Mouse (Mus musculus) CH12.LX (cell line): Measurements from ENCODE around the gene Fpr1. TPM values are rescaled to one million over a fixed set of nuclear protein-coding genes. Genes with fewer than 3 reads are reported as not detected.

Experiments
- DNase-seq: peaks from one replicate; pipeline ENCODE4 v3.0.0-alpha.2; 2013; ENCODE audit errors: extremely low read depth
- H3K27ac ChIP-seq: 2 replicates; pipeline ENCODE4 v1.5.1; 2012; ENCODE audit warnings: low read depth, mild to moderate bottlenecking, control low read depth, moderate library complexity; ENCODE audit not compliant: insufficient read depth
- H3K27me3 ChIP-seq: replicated peaks from 2 replicates; pipeline ENCODE3; 2012; ENCODE audit warnings: inconsistent platforms
- H3K36me3 ChIP-seq, 2 experiments: replicated peaks in 1 of 2; 2 replicates each; pipeline versions ENCODE3 to v1.6.1; 2012; ENCODE audit warnings: inconsistent platforms in 1 of 2, low read length in 1 of 2, mild to moderate bottlenecking in 1 of 2, mixed read lengths in 1 of 2, moderate library complexity in 1 of 2; ENCODE audit not compliant: control insufficient read depth in 1 of 2, insufficient read depth in 1 of 2
- H3K4me1 ChIP-seq, 2 experiments: 2 replicates each; pipeline ENCODE4 v1.6.1; 2012; ENCODE audit warnings: inconsistent platforms in 1 of 2, moderate library complexity in 1 of 2; ENCODE audit not compliant: insufficient read depth in 2 of 2, control insufficient read depth in 1 of 2
- H3K4me2 ChIP-seq: 2 replicates; pipeline ENCODE4 v1.6.1; 2012; ENCODE audit warnings: low read depth, mild to moderate bottlenecking, control low read depth; ENCODE audit not compliant: poor library complexity, insufficient read depth, severe bottlenecking
- H3K4me3 ChIP-seq, 3 experiments: fragments of 150-350 bp in 1 of 3; sonication (generic) in 1 of 3; replicated peaks in 1 of 3; 2 replicates each; pipeline versions ENCODE3 to v1.5.1; 2011 to 2012; ENCODE audit warnings: low read depth in 2 of 3, low read length in 2 of 3, mild to moderate bottlenecking in 2 of 3, moderate library complexity in 2 of 3, control low read depth in 1 of 3, improper control_type of control experiment in 1 of 3, inconsistent platforms in 1 of 3, mixed read lengths in 1 of 3; ENCODE audit not compliant: poor library complexity in 1 of 3
- H3K79me2 ChIP-seq: replicated peaks from 2 replicates; pipeline ENCODE4 v1.6.1; 2012; ENCODE audit warnings: mild to moderate bottlenecking, moderate library complexity; ENCODE audit not compliant: control insufficient read depth, poor library complexity, insufficient read depth, severe bottlenecking; ENCODE audit errors: extremely low read depth
- H3K9ac ChIP-seq: 2 replicates; pipeline ENCODE4 v1.6.1; 2012; ENCODE audit warnings: low read depth, mild to moderate bottlenecking, control low read depth, moderate library complexity; ENCODE audit not compliant: insufficient read depth
- H3K9me3 ChIP-seq: replicated peaks from 2 replicates; pipeline ENCODE3; 2012; ENCODE audit warnings: low read length, inconsistent platforms, mixed read lengths
- CTCF ChIP-seq, 2 experiments: IDR thresholded peaks in 1 of 2; conservative IDR thresholded peaks in 1 of 2; 2 replicates each; pipeline ENCODE4 v1.5.1; 2011 to 2012; ENCODE audit warnings: low read depth in 2 of 2, low read length in 2 of 2, improper control_type of control experiment in 1 of 2, inconsistent platforms in 1 of 2, mild to moderate bottlenecking in 1 of 2, moderate library complexity in 1 of 2
- EP300 ChIP-seq: IDR thresholded peaks from 2 replicates; pipeline ENCODE4 v1.6.1; 2011; ENCODE audit warnings: low read length, improper control_type of control experiment
- KAT2A ChIP-seq: IDR thresholded peaks from 2 replicates; pipeline ENCODE4 v1.6.1; 2012; ENCODE audit warnings: low read length, improper control_type of control experiment, inconsistent platforms; ENCODE audit not compliant: insufficient replicate concordance
- MAX ChIP-seq: IDR thresholded peaks from 2 replicates; pipeline ENCODE4 v1.6.1; 2011; ENCODE audit warnings: low read length, improper control_type of control experiment
- MEF2A ChIP-seq: IDR thresholded peaks from 2 replicates; pipeline ENCODE4 v1.6.1; 2014; ENCODE audit warnings: low read depth, mild to moderate bottlenecking, inconsistent platforms, low read length, improper control_type of control experiment, borderline replicate concordance
- MXI1 ChIP-seq: IDR thresholded peaks from 2 replicates; pipeline ENCODE4 v1.6.1; 2011; ENCODE audit warnings: mild to moderate bottlenecking, low read depth, low read length, improper control_type of control experiment
- PAX5 ChIP-seq: IDR thresholded peaks from 2 replicates; pipeline ENCODE4 v1.6.1; 2012; ENCODE audit warnings: low read length, inconsistent platforms, mixed read lengths
- POLR2A ChIP-seq: IDR thresholded peaks from 2 replicates; pipeline ENCODE4 v1.6.1; 2011; ENCODE audit warnings: low read depth, mild to moderate bottlenecking, improper control_type of control experiment, low read length
- POLR2AphosphoS2 ChIP-seq: IDR thresholded peaks from 2 replicates; pipeline ENCODE4 v1.6.1; 2011; ENCODE audit warnings: low read depth, low read length, improper control_type of control experiment
- RAD21 ChIP-seq: IDR thresholded peaks from 2 replicates; pipeline ENCODE4 v1.6.1; 2011; ENCODE audit warnings: low read depth, mild to moderate bottlenecking, low read length, improper control_type of control experiment, moderate library complexity
- SIN3A ChIP-seq: IDR thresholded peaks from 2 replicates; pipeline ENCODE4 v1.6.1; 2012; ENCODE audit warnings: low read length, improper control_type of control experiment, inconsistent platforms
- TBP ChIP-seq: conservative IDR thresholded peaks from 2 replicates; pipeline ENCODE4 v1.6.1; 2011; ENCODE audit warnings: low read depth, low read length, improper control_type of control experiment
- TCF12 ChIP-seq: IDR thresholded peaks from 2 replicates; pipeline ENCODE4 v1.6.1; 2014; ENCODE audit warnings: low read depth, mild to moderate bottlenecking, inconsistent platforms, low read length, improper control_type of control experiment
- UBTF ChIP-seq: IDR thresholded peaks from 2 replicates; pipeline ENCODE4 v1.6.1; 2012; ENCODE audit warnings: low read depth, mild to moderate bottlenecking, inconsistent platforms, low read length, improper control_type of control experiment, moderate library complexity
- USF1 ChIP-seq: IDR thresholded peaks from 2 replicates; pipeline ENCODE4 v1.6.1; 2014; ENCODE audit warnings: low read depth, mild to moderate bottlenecking, inconsistent platforms, low read length, improper control_type of control experiment
- ZMIZ1 ChIP-seq: IDR thresholded peaks from 2 replicates; pipeline ENCODE4 v1.6.1; 2012; ENCODE audit warnings: low read depth, mild to moderate bottlenecking, inconsistent platforms, low read length, improper control_type of control experiment
- dilution Hi-C: fragments of 300-500 bp; cut with MboI; formaldehyde crosslinking; loops from 2 replicates; pipeline ENCODE4 v1.14.3; 2020; ENCODE audit warnings: low sequenced_read_pairs; ENCODE audit not compliant: extremely low pct_unique_long_range_greater_than_20kb, extremely low pct_ligation_motif_present
- in situ Hi-C: fragments of 300-500 bp; cut with MboI; formaldehyde crosslinking; loops from 3 replicates; pipeline ENCODE4 v1.14.3; 2019; ENCODE audit warnings: low sequenced_read_pairs, low pct_ligation_motif_present, low pct_unique_long_range_greater_than_20kb, mixed read lengths
- polyA plus RNA-seq: library from polyadenylated mRNA; unstranded; fragments of >175 nt; gene quantifications from 2 replicates; pipeline ENCODE4 v1.2.1, GENCODE M21; 2012; ENCODE audit warnings: low read depth; ENCODE audit not compliant: insufficient read length
- total RNA-seq, 2 experiments: library from RNA; depleted of rRNA; stranded (reverse); fragments of 300-350 nt in 1 of 2; fragments of >200 nt in 1 of 2; gene quantifications; 2 replicates each; pipeline ENCODE4 v1.2.3; 2012 to 2014

Fpr1 gene
- total and polyA plus RNA-seq, 3 experiments, result not detected

DNA sequence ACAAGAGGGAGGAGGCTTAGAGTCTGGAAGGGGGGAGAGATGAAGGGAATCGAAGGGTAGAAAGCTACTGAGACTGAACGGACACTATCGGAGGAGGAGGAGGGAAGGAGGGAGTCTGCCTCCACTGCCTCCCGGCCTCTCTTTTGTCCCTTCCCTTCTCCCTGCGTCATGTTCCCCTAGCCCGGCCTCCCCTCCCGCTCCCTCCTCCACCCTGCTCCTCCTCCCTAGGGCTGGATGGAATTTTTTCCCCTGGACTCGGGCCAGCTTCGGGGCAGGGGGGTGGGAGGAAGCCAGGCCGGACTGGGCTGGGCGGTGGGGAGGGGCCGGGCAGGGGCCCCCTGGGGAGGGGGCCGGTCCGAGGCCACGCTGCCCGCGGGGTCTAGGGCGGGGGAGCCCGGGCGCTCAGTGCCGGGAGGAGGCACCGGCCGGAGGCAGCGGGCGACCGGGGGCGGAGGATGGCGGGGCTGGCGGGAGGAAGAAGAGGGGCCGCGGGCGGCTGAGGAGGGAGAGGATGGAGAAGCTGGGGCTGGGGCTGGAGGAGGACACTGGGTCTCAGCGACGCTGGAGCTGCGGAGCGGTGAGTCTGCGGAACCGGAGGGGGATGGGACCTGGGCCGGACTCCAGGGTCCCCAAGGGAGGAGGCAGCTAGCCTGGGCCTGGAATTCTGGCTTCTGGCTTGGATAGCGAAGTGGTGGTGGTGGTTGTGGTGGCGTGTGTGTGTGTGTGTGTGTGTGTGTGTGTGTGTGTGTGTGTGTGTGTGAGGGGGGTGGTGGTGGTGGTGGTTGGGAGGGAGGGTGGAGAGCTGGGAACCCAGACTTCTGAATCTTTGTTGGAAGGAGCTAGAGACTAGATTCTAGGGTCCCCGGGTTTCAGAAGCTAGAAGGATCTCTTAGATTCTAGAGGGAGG is 56.7 kb downstream of the Fpr1 start, which contains the start of gene Spaca6:
Spaca6 (plus strand) TSS at position 408 of the 907 bp plus-strand sequence.
- H3K79me2 ChIP-seq, result no peaks in the 10 kb centered on the region
- H3K9ac ChIP-seq, result no peak within 1 kb of the TSS
- DNase-seq, result no peak
- dilution Hi-C loops (no loop called here), in situ Hi-C loops (no loop called here)
- peaks cover 0 to 9% of the 10 kb centered on the region in 2 experiments; a peak in 2 of 4 replicates for H3K4me1 ChIP-seq
- TF ChIP-seq POLR2A (no peak), SIN3A (no peak), CTCF (conservative IDR thresholded peaks at IDR 0.05 in 1 of 2, IDR thresholded peaks at IDR 0.05 in 1 of 2; ENCODE audit: low read depth in 2 of 2, low read length in 2 of 2) (no peak), RAD21 (no peak), KAT2A (no peak), EP300 (no peak), USF1 (no peak), TBP (no peak), ZMIZ1 (no peak), TCF12 (no peak), MEF2A (no peak), MAX (no peak), POLR2AphosphoS2 (no peak), MXI1 (no peak), UBTF (no peak), PAX5 (no peak)
- no peaks in the 10 kb centered on the region for H3K36me3 ChIP-seq
- H3K27me3 ChIP-seq, result no peaks in the 10 kb centered on the region
- no peaks in the 10 kb centered on the region for H3K9me3 ChIP-seq
- no peak within 1 kb of the TSS for H3K27ac ChIP-seq
- H3K4me3 ChIP-seq, result no peak within 1 kb of the TSS
- H3K4me2 ChIP-seq, result no peak within 1 kb of the TSS

Other genes with a start within 250 kb of the Fpr1 start
- not detected in 2 replicates for gene Vmn2r90, start 180.2 kb downstream of the Fpr1 start, total RNA-seq (2012; rRNA removed)
- gene Vmn2r90, start 180.2 kb downstream of the Fpr1 start, total RNA-seq (2014; rRNA removed), result 0.11 TPM in 1 of 2 replicates, not detected in the other
- gene Vmn2r90, start 180.2 kb downstream of the Fpr1 start, polyA plus RNA-seq, result 0.09 and 0.10 TPM in 2 replicates
- not detected in 2 replicates for gene Spaca6, start 56.8 kb downstream of the Fpr1 start, total RNA-seq (2012; rRNA removed)
- gene Spaca6, start 56.8 kb downstream of the Fpr1 start, total RNA-seq (2014; rRNA removed), result not detected in 2 replicates
- 0.67 TPM in 1 of 2 replicates, not detected in the other for gene Spaca6, start 56.8 kb downstream of the Fpr1 start, polyA plus RNA-seq
- gene Has1, start 28.7 kb downstream of the Fpr1 start, total RNA-seq (2012; rRNA removed), result not detected in 2 replicates
- gene Has1, start 28.7 kb downstream of the Fpr1 start, total RNA-seq (2014; rRNA removed), result not detected in 2 replicates
- not detected in 2 replicates for gene Has1, start 28.7 kb downstream of the Fpr1 start, polyA plus RNA-seq
- gene Fpr2, start 3.9 kb upstream of the Fpr1 start, total RNA-seq (2012; rRNA removed), result not detected in 2 replicates
- gene Fpr2, start 3.9 kb upstream of the Fpr1 start, total RNA-seq (2014; rRNA removed), result not detected in 2 replicates
- not detected in 2 replicates for gene Fpr2, start 3.9 kb upstream of the Fpr1 start, polyA plus RNA-seq
- not detected in 2 replicates for gene Fpr3, start 3.9 kb upstream of the Fpr1 start, total RNA-seq (2012; rRNA removed)
- not detected in 2 replicates for gene Fpr3, start 3.9 kb upstream of the Fpr1 start, total RNA-seq (2014; rRNA removed)
- gene Fpr3, start 3.9 kb upstream of the Fpr1 start, polyA plus RNA-seq, result not detected in 2 replicates
- gene Fpr-rs4, start 137.8 kb upstream of the Fpr1 start, total RNA-seq (2012; rRNA removed), result not detected in 2 replicates
- gene Fpr-rs4, start 137.8 kb upstream of the Fpr1 start, total RNA-seq (2014; rRNA removed), result not detected in 2 replicates
- gene Fpr-rs4, start 137.8 kb upstream of the Fpr1 start, polyA plus RNA-seq, result not detected in 2 replicates
- not detected in 2 replicates for gene Vmn2r124, start 165.5 kb upstream of the Fpr1 start, total RNA-seq (2012; rRNA removed)
- not detected in 2 replicates for gene Vmn2r124, start 165.5 kb upstream of the Fpr1 start, total RNA-seq (2014; rRNA removed)
- not detected in 2 replicates for gene Vmn2r124, start 165.5 kb upstream of the Fpr1 start, polyA plus RNA-seq
- not detected in 2 replicates for gene Vmn2r91, start 201.1 kb upstream of the Fpr1 start, total RNA-seq (2012; rRNA removed)
- not detected in 2 replicates for gene Vmn2r91, start 201.1 kb upstream of the Fpr1 start, total RNA-seq (2014; rRNA removed)
- not detected in 2 replicates for gene Vmn2r91, start 201.1 kb upstream of the Fpr1 start, polyA plus RNA-seq